Mouse (Mus musculus) ES-Bruce4 (cell line): Measurements from ENCODE around the gene Prdm13.

Source experiments
- CTCF ChIP-seq: IDR thresholded peaks from one replicate; pipeline ENCODE4 v1.8.1; 2011; ENCODE audit warnings: low read depth, low read length
- POLR2A ChIP-seq: IDR thresholded peaks from one replicate; pipeline ENCODE4 v1.8.1; 2011; ENCODE audit warnings: low read length; ENCODE audit not compliant: insufficient read depth

DNA sequence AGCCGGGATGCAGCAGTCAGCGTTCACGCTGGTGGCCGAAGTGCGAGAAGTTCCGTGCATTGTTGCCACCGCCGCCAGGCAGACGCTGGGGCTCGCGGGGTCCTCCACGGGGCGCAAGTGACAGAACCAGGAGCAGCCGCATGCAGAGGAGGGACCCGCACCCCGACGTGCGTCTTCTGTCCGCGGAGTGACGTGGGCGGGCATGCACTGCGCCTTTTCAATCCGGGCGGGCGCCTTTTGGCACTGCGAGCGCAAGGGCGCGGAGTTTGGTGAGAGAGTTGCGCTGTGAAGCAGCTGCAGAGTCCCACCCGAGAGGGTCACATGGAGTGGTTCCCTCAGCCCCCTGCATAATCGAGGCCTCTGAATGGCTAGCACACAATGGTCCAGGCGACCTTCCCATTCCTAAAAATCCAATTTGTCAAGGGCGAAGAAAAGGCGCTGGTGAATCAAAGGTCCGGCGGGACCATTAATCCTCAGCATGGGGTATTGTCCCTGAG is at the start of gene Prdm13:
- TF ChIP-seq CTCF (no peak), POLR2A (no peak)
